Mouse (Mus musculus) heart, embryonic 10.5 days (tissue): ENCODE data around the gene Ddx39. TPM values are rescaled to one million over a fixed set of nuclear protein-coding genes. Genes with fewer than 3 reads are reported as not detected.
A peak's percentile ranks its signal among the peaks of the same experiment; 100 is the strongest.

Experiments used
- DNase-seq: peaks from one replicate; pipeline ENCODE4 v3.0.0-alpha.2; 2017; ENCODE audit warnings: low spot score
- H3K27ac ChIP-seq: fragments of 300-500 bp; sonication (generic); 2 replicates; pipeline ENCODE4 v1.5.1; 2016; ENCODE audit warnings: mild to moderate bottlenecking
- H3K27me3 ChIP-seq: fragments of 300-500 bp; sonication (generic); 2 replicates; pipeline ENCODE4 v1.6.1; 2016; ENCODE audit warnings: mild to moderate bottlenecking; ENCODE audit not compliant: poor library complexity, insufficient read depth, severe bottlenecking
- H3K36me3 ChIP-seq: fragments of 300-500 bp; sonication (generic); 2 replicates; pipeline ENCODE4 v1.6.1; 2016; ENCODE audit warnings: mild to moderate bottlenecking, moderate library complexity
- H3K4me1 ChIP-seq: fragments of 300-500 bp; sonication (generic); 2 replicates; pipeline ENCODE4 v1.6.1; 2016; ENCODE audit warnings: mild to moderate bottlenecking
- H3K4me3 ChIP-seq: fragments of 300-500 bp; sonication (generic); 2 replicates; pipeline ENCODE4 v1.5.1; 2016; ENCODE audit warnings: mild to moderate bottlenecking, moderate library complexity
- H3K9me3 ChIP-seq: fragments of 300-500 bp; sonication (generic); 2 replicates; pipeline ENCODE4 v1.6.1; 2016; ENCODE audit warnings: mild to moderate bottlenecking, moderate library complexity
- WGBS: fragments of 180-500 bp; shearing (Covaris S2); methylation state at CpG from one replicate; pipeline ENCODE4 v1.1.7; 2016; 5-methylcytosine and 5-hydroxymethylcytosine counted together
- polyA plus RNA-seq: library from polyadenylated mRNA; unstranded; fragments of >200 nt; fragmentation: Nextera tagmentation; extraction: Ambion mirVana; gene quantifications from 2 replicates; pipeline ENCODE4 v1.2.1, GENCODE M21; 2016

Gene Ddx39
- polyA plus RNA-seq, 1 experiment from 2014 or later: 253 TPM

DNA sequence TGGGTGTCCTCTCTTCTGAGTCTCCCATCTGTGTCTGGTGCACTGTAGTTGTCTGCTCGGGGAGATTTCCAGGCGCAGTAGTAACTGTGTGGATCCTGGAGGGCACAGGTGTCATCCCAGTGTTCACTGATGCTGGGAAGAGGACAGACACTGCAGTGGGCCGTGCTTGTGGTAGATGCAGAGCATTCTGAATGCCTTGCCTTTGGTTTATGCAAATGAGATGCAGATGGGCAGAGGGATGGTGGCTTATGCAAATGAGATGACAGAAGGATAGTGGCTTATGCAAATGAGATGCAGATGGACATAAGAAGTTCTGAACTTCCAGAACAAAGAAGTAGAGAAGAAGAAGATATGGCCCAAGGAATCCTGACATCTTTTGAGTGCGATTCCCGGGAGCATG, 16.9 kb downstream of the Ddx39 start:
- H3K36me3 ChIP-seq: peaks cover 23% of the 10 kb centered on the region; the same call in 1 of the 2 replicates

DNA sequence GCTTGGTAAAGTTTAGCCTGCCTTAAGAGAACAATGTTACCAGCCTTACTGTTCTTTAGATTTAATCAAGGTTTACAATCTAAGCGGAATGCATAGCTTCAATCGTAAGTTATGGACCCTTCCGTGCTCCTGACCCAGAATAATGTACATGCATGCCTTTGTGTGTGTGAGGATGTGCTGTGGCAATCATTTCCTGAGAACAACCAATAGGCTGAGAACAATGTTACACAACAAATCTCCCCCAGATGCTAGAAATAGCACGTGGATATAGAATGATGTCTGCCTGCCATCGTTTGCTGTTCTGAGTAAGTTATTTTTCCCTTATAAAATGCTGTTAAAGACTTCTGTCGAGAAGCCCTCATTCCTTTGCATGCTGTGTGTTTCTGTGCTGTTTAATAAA, 17.9 kb downstream of the Ddx39 start:
- Histone ChIP-seq H3K9me3 (no peaks in the 10 kb centered on the region), H3K36me3 (peaks cover 20% of the 10 kb centered on the region; the same call in 1 of the 2 replicates), H3K4me3 (no peak overlapping the region), H3K27me3 (peaks cover 6% of the 10 kb centered on the region; the same call in 1 of the 2 replicates), H3K27ac (no peak overlapping the region), H3K4me1 (peaks cover 13% of the 10 kb centered on the region)
- 82% methylated on average over 6 of the region's 6 CpGs for WGBS
- DNase-seq: no peak

More for the DNA sequence above, 16.9 kb downstream of the Ddx39 start:
- DNase-seq: no peak
- H3K4me3 ChIP-seq: no peak overlapping the region
- peaks cover 6% of the 10 kb centered on the region; the same call in 1 of the 2 replicates for H3K27me3 ChIP-seq
- H3K27ac ChIP-seq: no peak overlapping the region
- H3K9me3 ChIP-seq: no peaks in the 10 kb centered on the region
- peaks cover 7% of the 10 kb centered on the region; the same call in 1 of the 2 replicates for H3K4me1 ChIP-seq
- WGBS: 71% methylated on average over 5 of the region's 5 CpGs

- H3K27me3 ChIP-seq: peaks cover 8% of the 10 kb centered on the region; the same call in 1 of the 2 replicates
- H3K27ac ChIP-seq: no peak overlapping the region
- H3K4me1 ChIP-seq: peaks cover 38% of the 10 kb centered on the region
- no peaks in the 10 kb centered on the region for H3K9me3 ChIP-seq
- H3K4me3 ChIP-seq: no peak overlapping the region
- no peak for DNase-seq
- peaks cover 4% of the 10 kb centered on the region; the same call in 1 of the 2 replicates for H3K36me3 ChIP-seq
- 91% methylated on average over 4 of the region's 4 CpGs for WGBS
Observed at GRCm38 (mm10) chr8:83736681-83737080, 21.7 kb downstream of the Ddx39 start.

DNA sequence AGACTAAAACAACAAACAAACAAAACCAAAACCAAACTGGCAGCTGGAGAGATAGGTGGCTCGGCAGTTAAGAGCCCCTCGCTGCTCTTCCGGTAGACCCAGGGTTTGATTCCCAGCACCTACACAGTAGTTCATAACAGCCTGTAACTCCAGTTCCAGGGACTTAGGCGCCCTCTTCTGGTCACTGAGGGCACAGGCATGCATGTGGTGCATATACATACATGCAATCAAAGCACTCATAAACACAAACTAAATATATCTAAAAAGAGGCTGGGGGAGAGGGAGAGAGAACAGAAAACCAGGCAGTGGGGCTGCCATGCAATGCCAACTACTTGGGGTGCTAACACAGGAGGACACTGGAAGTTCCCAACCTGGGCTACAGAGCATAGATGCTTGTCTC, 22.4 kb downstream of the Ddx39 start:
- DNase-seq: no peak
- Histone ChIP-seq H3K27me3 (peaks cover 14% of the 10 kb centered on the region; the same call in 1 of the 2 replicates), H3K4me1 (peaks cover 38% of the 10 kb centered on the region), H3K4me3 (no peak overlapping the region), H3K36me3 (no peaks in the 10 kb centered on the region), H3K9me3 (no peaks in the 10 kb centered on the region), H3K27ac (no peak overlapping the region)
- WGBS: 92% methylated on average over 4 of the region's 4 CpGs

GRCm38 (mm10) chr8:83737852-83738562, 23.0 kb downstream of the Ddx39 start:
- H3K4me3 ChIP-seq: no peak overlapping the region
- H3K9me3 ChIP-seq: no peaks in the 10 kb centered on the region
- no peaks in the 10 kb centered on the region for H3K36me3 ChIP-seq
- peak overlapping the region; percentile 49; the same call in 1 of the 2 replicates for H3K27ac ChIP-seq
- DNase-seq: no peak
- 80% methylated on average over 4 of the region's 4 CpGs for WGBS
- H3K4me1 ChIP-seq: peaks cover 38% of the 10 kb centered on the region
- H3K27me3 ChIP-seq: peaks cover 17% of the 10 kb centered on the region; the same call in 1 of the 2 replicates

DNA sequence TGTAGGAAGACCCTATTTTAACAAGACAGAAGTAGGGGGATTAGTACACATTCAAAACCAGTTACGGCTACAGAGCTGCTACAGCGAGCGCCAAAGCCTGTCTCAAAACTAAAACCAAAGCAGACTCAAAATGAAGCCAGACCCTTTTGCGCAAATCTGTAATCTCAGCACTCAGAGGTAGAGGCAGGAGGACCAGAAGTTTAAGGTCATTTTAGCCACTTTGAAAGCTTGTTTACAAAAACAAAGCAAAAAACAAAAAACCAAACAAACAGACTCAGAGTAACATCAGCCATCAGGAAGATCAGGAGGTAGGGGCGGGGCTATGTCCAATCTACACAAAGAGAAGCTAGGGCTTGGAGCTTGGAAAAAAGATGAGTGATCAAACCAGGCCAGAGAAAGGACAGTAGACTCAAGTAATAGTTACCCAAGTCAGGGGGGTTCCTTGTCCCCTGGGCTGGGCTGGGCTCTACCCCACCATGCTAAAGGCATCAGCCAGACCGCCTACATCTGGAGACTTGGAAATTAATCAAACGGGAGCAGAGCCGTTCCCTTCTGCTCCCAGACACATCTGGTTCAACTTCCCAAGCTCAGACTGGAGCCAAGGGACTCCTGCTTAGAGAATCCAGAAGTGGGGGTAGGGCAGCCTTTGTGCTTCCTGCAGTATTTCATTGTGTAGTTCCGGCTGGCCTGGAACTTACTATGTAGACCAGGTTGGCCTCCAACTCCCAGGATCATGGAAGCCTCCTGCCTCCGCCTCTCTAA, 24.2 kb downstream of the Ddx39 start:
- H3K4me3 ChIP-seq: no peak overlapping the region
- no peaks in the 10 kb centered on the region for H3K9me3 ChIP-seq
- DNase-seq: no peak
- H3K27ac ChIP-seq: peak overlapping the region; percentile 13; the same call in 1 of the 2 replicates
- H3K36me3 ChIP-seq: no peaks in the 10 kb centered on the region
- H3K4me1 ChIP-seq: peaks cover 38% of the 10 kb centered on the region
- WGBS: 71% methylated on average over 10 of the region's 10 CpGs
- H3K27me3 ChIP-seq: peaks cover 13% of the 10 kb centered on the region; the same call in 1 of the 2 replicates

DNA sequence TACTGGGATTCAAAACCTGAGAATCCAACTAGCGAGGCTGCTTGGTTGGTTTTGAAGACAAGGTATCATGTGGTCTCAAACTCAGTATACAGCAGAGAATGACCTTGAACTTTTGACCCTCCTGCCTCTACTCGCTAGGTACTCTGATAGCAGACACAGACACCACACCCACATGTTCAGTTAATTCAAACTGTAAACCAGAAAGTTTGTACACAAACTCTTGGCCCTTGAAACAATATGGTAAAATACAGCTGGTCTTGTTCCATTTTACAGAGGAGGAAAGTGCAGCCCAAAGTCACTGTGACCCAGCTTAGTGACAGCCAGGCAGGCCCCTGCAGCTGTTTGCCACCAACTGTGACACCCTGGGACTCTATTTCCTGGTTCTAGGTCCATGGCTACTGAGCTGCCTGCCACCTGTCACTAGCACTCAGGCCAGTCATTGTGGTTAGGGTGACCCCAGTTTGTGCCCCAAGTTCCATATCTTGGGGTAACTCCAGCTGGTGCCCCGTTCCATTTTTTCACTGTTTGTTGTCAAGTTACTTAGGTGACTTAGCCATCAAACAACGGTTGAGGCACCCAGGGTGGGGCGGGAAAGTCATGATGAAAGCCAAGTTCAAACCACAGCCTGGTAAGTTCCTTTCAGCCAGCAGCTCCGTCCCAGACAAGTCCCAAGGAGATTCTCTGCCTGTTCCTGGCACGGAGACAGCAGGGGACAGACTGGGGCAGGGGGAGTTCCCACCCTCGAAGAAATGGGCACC, 24.9 kb downstream of the Ddx39 start:
- H3K4me1 ChIP-seq: peaks cover 38% of the 10 kb centered on the region
- peak overlapping the region; percentile 76 for H3K4me3 ChIP-seq
- DNase-seq: no peak
- H3K27ac ChIP-seq: peak overlapping the region; percentile 56
- peaks cover 11% of the 10 kb centered on the region; the same call in 1 of the 2 replicates for H3K27me3 ChIP-seq
- no peaks in the 10 kb centered on the region for H3K36me3 ChIP-seq
- WGBS: 36% methylated on average over 8 of the region's 8 CpGs
- no peaks in the 10 kb centered on the region for H3K9me3 ChIP-seq

- Histone ChIP-seq H3K4me3 (peak overlapping the region; percentile 76), H3K9me3 (no peaks in the 10 kb centered on the region), H3K27me3 (peaks cover 11% of the 10 kb centered on the region; the same call in 1 of the 2 replicates), H3K4me1 (peaks cover 38% of the 10 kb centered on the region), H3K36me3 (no peaks in the 10 kb centered on the region), H3K27ac (peak overlapping the region; percentile 89)
- 20% methylated on average over 3 of the region's 3 CpGs for WGBS
- DNase-seq: no peak
Observed at GRCm38 (mm10) chr8:83740586-83740975, 25.6 kb downstream of the Ddx39 start.

DNA sequence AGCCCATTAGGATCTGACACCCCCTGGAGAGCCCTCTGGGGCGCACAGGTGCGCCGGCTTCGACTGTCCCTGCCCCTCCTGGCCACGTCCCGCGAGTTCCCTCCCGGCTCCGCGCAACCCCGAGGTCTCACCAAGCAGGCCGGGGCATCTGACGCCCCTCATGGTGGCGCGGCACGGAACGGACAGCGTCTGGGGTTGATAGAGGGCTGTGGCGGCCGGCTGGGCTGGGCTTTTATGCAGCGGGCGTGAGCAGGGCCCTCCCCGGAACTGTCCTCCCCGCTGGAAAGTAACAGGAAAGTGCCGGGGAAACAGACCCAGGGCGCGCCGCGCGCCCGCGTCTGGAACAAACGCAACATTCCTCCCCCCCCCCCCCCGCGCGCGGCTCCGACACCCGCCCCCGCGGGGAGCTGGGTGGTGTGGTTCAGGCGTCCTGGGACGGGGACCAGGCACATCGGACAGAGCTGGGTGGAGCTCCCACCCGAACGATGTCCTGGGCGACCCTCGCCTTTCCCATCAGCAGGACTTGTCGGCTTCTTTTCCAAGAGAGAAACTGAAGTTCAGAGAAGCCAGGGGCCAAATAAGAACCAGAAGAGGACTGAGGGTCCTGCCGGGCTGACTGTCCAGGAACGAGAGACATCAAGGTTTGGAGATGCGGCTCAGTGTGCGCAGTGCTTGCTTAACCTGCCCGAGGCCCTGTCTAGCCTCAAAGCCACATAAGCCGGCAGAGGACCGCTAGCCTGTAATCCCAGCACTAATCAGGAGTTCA, 26.2 kb downstream of the Ddx39 start, which contains the start of gene Adgre5:
TSS of gene Adgre5 (minus strand) at position 351 of the 766 bp plus-strand sequence.
- Histone ChIP-seq H3K27me3 (peaks cover 11% of the 10 kb centered on the region; the same call in 1 of the 2 replicates), H3K4me3 (peak within 1 kb of the TSS; percentile 76)

DNA sequence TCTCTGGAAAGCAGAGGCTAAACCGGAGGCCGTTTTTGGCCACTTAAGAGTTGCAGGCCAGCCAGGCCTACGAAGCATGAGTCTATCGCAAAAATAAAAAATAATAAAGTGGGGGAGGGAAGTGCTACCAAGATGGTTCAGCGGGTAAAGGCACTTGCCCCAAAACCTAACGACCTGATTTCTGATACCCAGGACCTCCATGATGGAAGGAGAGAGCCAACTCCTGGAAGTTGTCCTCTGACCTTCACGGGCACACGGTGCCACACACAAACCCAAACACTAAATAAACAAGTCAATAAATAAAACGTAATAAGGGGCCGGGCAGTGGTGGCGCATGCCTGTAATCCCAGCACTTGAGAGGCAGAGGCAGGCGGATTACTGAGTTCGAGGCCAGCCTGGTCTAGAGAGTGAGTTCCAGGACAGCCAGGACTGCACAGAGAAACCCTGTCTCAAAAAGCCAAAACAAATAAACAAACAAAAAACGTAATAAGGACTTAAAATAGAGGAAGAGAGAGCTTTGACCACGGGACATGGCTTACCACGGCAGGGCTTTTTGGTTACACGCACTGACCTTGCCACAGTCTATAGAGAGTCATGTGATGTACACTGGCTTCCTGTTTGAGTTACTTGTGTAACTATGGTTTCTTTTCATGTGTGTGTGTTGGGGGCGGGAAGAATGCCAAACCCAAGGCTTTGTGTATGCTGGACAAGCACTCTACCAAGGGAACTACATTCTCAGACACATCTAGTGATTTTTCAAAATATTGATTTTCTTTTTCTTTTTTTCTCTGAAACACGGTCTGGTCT, 27.1 kb downstream of the Ddx39 start:
- Histone ChIP-seq H3K4me1 (peaks cover 38% of the 10 kb centered on the region), H3K9me3 (no peaks in the 10 kb centered on the region), H3K36me3 (no peaks in the 10 kb centered on the region), H3K4me3 (peak overlapping the region; percentile 76), H3K27ac (peak overlapping the region; percentile 89), H3K27me3 (peaks cover 11% of the 10 kb centered on the region; the same call in 1 of the 2 replicates)
- no peak for DNase-seq
- 77% methylated on average over 19 of the region's 19 CpGs for WGBS

More for the DNA sequence above, 26.2 kb downstream of the Ddx39 start, which contains the start of gene Adgre5:
- no peaks in the 10 kb centered on the region for H3K9me3 ChIP-seq
- no peaks in the 10 kb centered on the region for H3K36me3 ChIP-seq
- WGBS: 1% methylated on average over 53 of the region's 56 CpGs
- peaks cover 38% of the 10 kb centered on the region for H3K4me1 ChIP-seq
- no peak for DNase-seq
- H3K27ac ChIP-seq: peak within 1 kb of the TSS; percentile 89

- H3K4me3 ChIP-seq: no peak overlapping the region
- peaks cover 38% of the 10 kb centered on the region for H3K4me1 ChIP-seq
- H3K27ac ChIP-seq: no peak overlapping the region
- peaks cover 14% of the 10 kb centered on the region for H3K27me3 ChIP-seq
- H3K36me3 ChIP-seq: no peaks in the 10 kb centered on the region
- DNase-seq: no peak
- WGBS: 78% methylated on average over 6 of the region's 6 CpGs
- no peaks in the 10 kb centered on the region for H3K9me3 ChIP-seq
Observed at GRCm38 (mm10) chr8:83742968-83743367, 28.0 kb downstream of the Ddx39 start.
